Comparison of ENCODE assay signal across 8 mouse cellular contexts in genomic region chr2:28582647-28583353, GRCm38 (mm10). TPM values are rescaled to one million over a fixed set of nuclear protein-coding genes. Genes with fewer than 3 reads are reported as not detected.
A peak's percentile ranks its signal among the peaks of the same experiment; 100 is the strongest.
DNase-seq lines count a peak whose midpoint lies in the region; ATAC-seq lines count a peak whose summit lies in the region.

No protein-coding gene starts in this region.

- peak overlapping the region; percentile 90 for H3K4me3 ChIP-seq in hindbrain, embryonic 15.5 days

- peak; percentile 87 for DNase-seq in T-cell, adult 2 months (ENCODE audit: low spot score)
- DNase-seq in cerebellum, postnatal 36 days = peak; percentile 85 to 94
- DNase-seq in frontal cortex, postnatal 36 days (ENCODE audit: low spot score in 2 of 2) = peak; percentile 92 to 93
- peak; percentile 78 for DNase-seq in left cerebral cortex, adult 11 months (ENCODE audit: low spot score)
- peak; percentile 92 for DNase-seq in lung, postnatal 4 days
- DNase-seq in retina, postnatal 7 days (ENCODE audit: low read depth, low spot score) = peak; percentile 87
- DNase-seq in urinary bladder, adult 2 months (ENCODE audit: low spot score) = peak; percentile 82

- no peaks in the 10 kb centered on the region for H3K27me3 ChIP-seq in hindbrain, embryonic 15.5 days

- H3K4me1 ChIP-seq in hindbrain, embryonic 15.5 days (replicated peaks) = peaks cover 29% of the 10 kb centered on the region

- H3K9me3 ChIP-seq in hindbrain, embryonic 15.5 days = no peaks in the 10 kb centered on the region

- peak overlapping the region; percentile 71 for H3K9ac ChIP-seq in hindbrain, embryonic 15.5 days

- H3K36me3 ChIP-seq in hindbrain, embryonic 15.5 days = peaks cover 15% of the 10 kb centered on the region

- under 1% methylated on average over 56 of the region's 56 CpGs for WGBS in hindbrain, embryonic 15.5 days

- H3K4me2 ChIP-seq in hindbrain, embryonic 15.5 days = peak overlapping the region; percentile 80

- ATAC-seq in hindbrain, embryonic 15.5 days (ENCODE audit: low FRiP score, low read depth) = peak; percentile 94

- H3K27ac ChIP-seq in hindbrain, embryonic 15.5 days (replicated peaks) = peak overlapping the region; percentile 98

RNA-seq across cellular contexts. Expression of gene Gtf3c5, which starts 0.8 kb away (rescaled TPM):
- polyA plus RNA-seq in hindbrain, embryonic 15.5 days (2015; fragmentation: Nextera tagmentation; extraction: Ambion mirVana) = 41.6 and 42.8 TPM in 2 replicates
- polyA plus RNA-seq in urinary bladder, adult 2 months (2012; rRNA removed) = 21.3 and 21.7 TPM in 2 replicates

RNA-seq across cellular contexts. Expression of gene Cel, which starts 19.6 kb away (rescaled TPM):
- polyA plus RNA-seq in hindbrain, embryonic 15.5 days (2015; fragmentation: Nextera tagmentation; extraction: Ambion mirVana) = 0.14 and 0.22 TPM in 2 replicates
- polyA plus RNA-seq in urinary bladder, adult 2 months (2012; rRNA removed) = 0.07 and 0.44 TPM in 2 replicates

RNA-seq across cellular contexts. Expression of gene Gfi1b, which starts 39.0 kb away (rescaled TPM):
- 0.33 and 0.36 TPM in 2 replicates for polyA plus RNA-seq in hindbrain, embryonic 15.5 days (2015; fragmentation: Nextera tagmentation; extraction: Ambion mirVana)
- polyA plus RNA-seq in urinary bladder, adult 2 months (2012; rRNA removed) = 0.10 and 0.16 TPM in 2 replicates

RNA-seq across cellular contexts. Expression of gene Tsc1, which starts 58.2 kb away (rescaled TPM):
- polyA plus RNA-seq in hindbrain, embryonic 15.5 days (2015; fragmentation: Nextera tagmentation; extraction: Ambion mirVana) = 31.7 and 32.4 TPM in 2 replicates
- polyA plus RNA-seq in urinary bladder, adult 2 months (2012; rRNA removed) = 11.3 and 13.6 TPM in 2 replicates

Comparison
In these comparisons a context has a peak if more than half of its experiments do, and no peak if none do; other contexts are left out.
1. Peak in every context shown above with its lines: DNase-seq, ATAC-seq, H3K4me3 ChIP-seq and H3K27ac ChIP-seq.